Mouse (Mus musculus) midbrain, postnatal 0 days (tissue): ENCODE results near the gene Nt5dc2. TPM values are rescaled to one million over a fixed set of nuclear protein-coding genes. Genes with fewer than 3 reads are reported as not detected.

ENCODE experiments used
- ATAC-seq: fragments of 200-750 bp; cut with Nextera tagmentation; 2 replicates; pipeline ENCODE4 v1.8.0; 2017; ENCODE audit warnings: moderate number of reproducible peaks, mild to moderate bottlenecking, moderate TSS enrichment, moderate library complexity; ENCODE audit not compliant: low FRiP score
- DNase-seq: peaks from one replicate; pipeline ENCODE4 v3.0.0-alpha.2; 2015; ENCODE audit warnings: low spot score
- H3K27ac ChIP-seq: fragments of 300-500 bp; sonication (generic); 2 replicates; pipeline ENCODE4 v1.5.1; 2014; ENCODE audit warnings: low read depth, mild to moderate bottlenecking, low read length, mixed read lengths
- H3K27me3 ChIP-seq: fragments of 300-500 bp; sonication (generic); 2 replicates; pipeline ENCODE4 v1.6.1; 2014; ENCODE audit warnings: low read length, control low read depth, mixed read lengths; ENCODE audit not compliant: insufficient read depth
- H3K36me3 ChIP-seq: fragments of 300-500 bp; sonication (generic); 2 replicates; pipeline ENCODE4 v1.6.1; 2014; ENCODE audit warnings: low read length, control low read depth, mixed read lengths; ENCODE audit not compliant: insufficient read depth
- H3K4me1 ChIP-seq: fragments of 300-500 bp; sonication (generic); 2 replicates; pipeline ENCODE4 v1.6.1; 2014; ENCODE audit warnings: mild to moderate bottlenecking, control low read depth, antibody characterized with exemption, low read length, mixed read lengths; ENCODE audit not compliant: insufficient read depth
- H3K4me2 ChIP-seq: fragments of 300-500 bp; sonication (generic); 2 replicates; pipeline ENCODE4 v1.6.1; 2014; ENCODE audit warnings: low read depth, mild to moderate bottlenecking, low read length, mixed read lengths; ENCODE audit not compliant: poor library complexity, severe bottlenecking
- H3K4me3 ChIP-seq: fragments of 300-500 bp; sonication (generic); 2 replicates; pipeline ENCODE4 v1.5.1; 2014; ENCODE audit warnings: low read depth, mild to moderate bottlenecking, low read length, moderate library complexity
- H3K9ac ChIP-seq: fragments of 300-500 bp; sonication (generic); replicated peaks from 2 replicates; pipeline ENCODE4 v1.6.1; 2014; ENCODE audit warnings: mild to moderate bottlenecking, low read length, moderate library complexity, mixed read lengths; ENCODE audit not compliant: poor library complexity, severe bottlenecking
- H3K9me3 ChIP-seq: fragments of 300-500 bp; sonication (generic); 2 replicates; pipeline ENCODE4 v1.6.1; 2016; ENCODE audit warnings: low read length, control low read depth
- CTCF ChIP-seq: IDR thresholded peaks from 2 replicates; pipeline ENCODE4 v1.5.1; 2016; ENCODE audit warnings: antibody characterized with exemption, mild to moderate bottlenecking
- WGBS: fragments of 180-500 bp; shearing (Covaris S2); extraction: QIAGEN DNeasy Blood & Tissue Kit; methylation state at CpG from one replicate; pipeline ENCODE4 v1.1.7; 2014; 5-methylcytosine and 5-hydroxymethylcytosine counted together
- polyA plus RNA-seq: library from polyadenylated mRNA; unstranded; fragments of >200 nt; fragmentation: Nextera tagmentation; extraction: Ambion mirVana; gene quantifications from 2 replicates; pipeline ENCODE4 v1.2.1, GENCODE M21; 2015
- total RNA-seq: library from RNA; depleted of rRNA; stranded (reverse); fragments of >200 nt; gene quantifications from 2 replicates; pipeline ENCODE4 v1.2.3, GENCODE M21; 2014

The Nt5dc2 gene
- total and polyA plus RNA-seq, 2 experiments from 2014 or later = 132 to 171 TPM

DNA sequence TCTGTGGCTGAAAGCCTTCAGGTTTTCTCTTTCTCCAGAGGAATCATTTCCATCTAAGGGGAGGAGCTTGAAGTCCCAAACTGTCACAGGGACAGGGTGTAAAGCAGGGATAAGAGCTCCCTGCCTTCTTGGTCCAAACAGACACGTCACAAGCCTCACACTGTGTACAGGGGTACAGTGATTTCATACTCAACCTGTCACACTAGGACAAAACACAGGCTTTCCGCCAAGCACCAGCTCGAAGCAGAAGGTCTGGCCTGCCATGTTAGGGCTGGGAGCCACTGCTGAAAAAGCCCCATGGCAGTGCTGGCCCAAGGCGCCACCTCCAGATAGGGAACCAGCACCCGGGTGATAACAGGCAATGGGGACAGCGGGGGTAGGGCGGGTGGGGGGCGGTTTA is 33.2 kb downstream of the Nt5dc2 start:
- no peak for DNase-seq
- Histone ChIP-seq H3K27me3 (no peaks in the 10 kb centered on the region), H3K4me1 (no peaks in the 10 kb centered on the region; the same call in 1 of the 2 replicates), H3K27ac (no peak overlapping the region), H3K9ac (no peak overlapping the region), H3K36me3 (no peaks in the 10 kb centered on the region), H3K9me3 (no peaks in the 10 kb centered on the region), H3K4me3 (no peak overlapping the region), H3K4me2 (no peak overlapping the region)
- TF ChIP-seq CTCF = no peak
- ATAC-seq = no peak
- 84% methylated on average over 8 of the region's 8 CpGs for WGBS

DNA sequence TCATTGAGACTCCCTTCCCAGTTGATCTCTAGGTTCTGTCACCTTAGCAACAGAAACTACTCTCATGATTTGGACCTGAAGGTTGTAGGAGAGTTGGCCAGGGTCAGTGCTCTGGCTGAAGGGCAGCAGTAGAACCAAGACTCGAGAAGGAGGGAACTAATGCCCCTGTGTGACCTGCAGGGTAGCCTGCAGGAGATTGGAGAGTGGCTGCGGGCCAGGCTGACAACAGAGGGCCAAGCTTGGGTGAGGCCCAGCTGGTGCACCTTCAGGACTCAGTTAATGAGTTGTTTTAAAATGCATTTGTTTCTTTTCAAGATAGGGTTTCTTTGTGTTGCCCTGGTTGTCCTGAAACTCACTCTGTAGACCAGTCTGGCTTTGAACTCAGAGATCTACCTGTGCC is 34.2 kb downstream of the Nt5dc2 start:
- ATAC-seq = no peak
- 56% methylated on average over 2 of the region's 2 CpGs for WGBS
- TF ChIP-seq CTCF = no peak

DNA sequence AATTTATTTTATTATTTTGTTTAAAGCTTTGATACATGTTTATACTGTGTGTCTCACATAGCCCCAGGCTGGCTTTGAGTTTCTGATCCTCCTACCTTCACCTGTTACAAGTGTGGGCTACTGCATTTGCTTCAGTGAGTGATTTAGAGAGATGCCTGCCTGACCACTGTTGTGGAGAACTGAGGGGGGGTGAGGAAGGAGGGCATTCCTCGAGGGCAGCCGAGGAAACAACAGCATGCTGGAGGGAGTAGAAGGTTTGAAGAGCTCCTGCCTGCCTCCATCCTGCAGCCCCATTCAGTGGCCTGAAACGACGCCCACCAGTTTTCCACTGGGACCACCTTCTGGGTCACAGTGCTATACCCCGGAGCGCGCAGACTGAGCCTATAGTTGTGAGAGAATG is 34.6 kb downstream of the Nt5dc2 start:
- Histone ChIP-seq H3K9ac (no peak overlapping the region), H3K36me3 (0 out of 2 replicates have a peak, but pooled peaks cover 3% of the 10 kb centered on the region), H3K4me1 (no peaks in the 10 kb centered on the region; the same call in 1 of the 2 replicates), H3K27me3 (no peaks in the 10 kb centered on the region), H3K9me3 (no peaks in the 10 kb centered on the region), H3K27ac (no peak overlapping the region), H3K4me3 (no peak overlapping the region), H3K4me2 (no peak overlapping the region)
- DNase-seq = no peak
- ATAC-seq = no peak
- 49% methylated on average over 7 of the region's 7 CpGs for WGBS
- no peak for TF ChIP-seq CTCF

More for the DNA sequence above, 34.2 kb downstream of the Nt5dc2 start:
- Histone ChIP-seq H3K9me3 (no peaks in the 10 kb centered on the region), H3K27me3 (no peaks in the 10 kb centered on the region), H3K4me3 (no peak overlapping the region), H3K27ac (no peak overlapping the region), H3K4me2 (no peak overlapping the region), H3K4me1 (no peaks in the 10 kb centered on the region; the same call in 1 of the 2 replicates), H3K36me3 (no peaks in the 10 kb centered on the region), H3K9ac (no peak overlapping the region)
- DNase-seq = no peak

DNA sequence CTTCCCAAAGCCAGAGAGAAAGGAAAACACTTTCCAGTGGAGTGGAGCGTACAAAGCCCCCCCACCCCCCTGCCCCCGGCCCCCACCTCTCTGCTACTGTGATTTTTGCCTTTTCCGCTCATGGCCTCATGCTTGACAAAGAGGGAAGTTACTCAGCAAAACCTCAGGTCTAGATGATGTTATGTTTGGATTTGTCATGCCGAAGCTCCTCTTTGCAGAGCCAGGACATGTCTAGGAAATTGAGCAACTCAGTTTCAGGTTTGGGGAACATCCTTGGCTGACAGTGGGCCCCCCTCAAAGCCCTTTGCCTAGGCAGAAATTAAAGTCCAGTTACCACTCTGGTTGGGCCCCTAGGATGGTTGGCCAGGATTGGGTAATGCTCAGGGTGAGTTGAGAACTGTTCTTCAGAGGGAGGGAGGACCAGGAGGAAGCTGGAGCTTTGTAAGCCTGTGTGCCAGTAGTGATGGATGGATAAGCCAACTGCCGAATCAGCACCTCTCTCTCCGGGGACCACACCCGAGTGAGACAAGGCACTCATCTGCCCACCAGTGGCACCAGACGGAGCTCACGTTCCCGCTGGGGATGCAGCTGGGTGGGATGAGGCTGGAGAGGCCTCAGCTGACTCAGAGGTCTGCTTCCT is 35.3 kb downstream of the Nt5dc2 start:
- H3K4me3 ChIP-seq = no peak overlapping the region
- H3K4me2 ChIP-seq = no peak overlapping the region
- no peaks in the 10 kb centered on the region for H3K9me3 ChIP-seq
- H3K36me3 ChIP-seq = peaks cover 8% of the 10 kb centered on the region
- H3K9ac ChIP-seq = no peak overlapping the region
- WGBS = 66% methylated on average over 10 of the region's 10 CpGs
- H3K4me1 ChIP-seq = no peaks in the 10 kb centered on the region; the same call in 1 of the 2 replicates
- no peak for TF ChIP-seq CTCF
- DNase-seq (no peak), ATAC-seq (no peak)
- no peak overlapping the region for H3K27ac ChIP-seq
- no peaks in the 10 kb centered on the region for H3K27me3 ChIP-seq

DNA sequence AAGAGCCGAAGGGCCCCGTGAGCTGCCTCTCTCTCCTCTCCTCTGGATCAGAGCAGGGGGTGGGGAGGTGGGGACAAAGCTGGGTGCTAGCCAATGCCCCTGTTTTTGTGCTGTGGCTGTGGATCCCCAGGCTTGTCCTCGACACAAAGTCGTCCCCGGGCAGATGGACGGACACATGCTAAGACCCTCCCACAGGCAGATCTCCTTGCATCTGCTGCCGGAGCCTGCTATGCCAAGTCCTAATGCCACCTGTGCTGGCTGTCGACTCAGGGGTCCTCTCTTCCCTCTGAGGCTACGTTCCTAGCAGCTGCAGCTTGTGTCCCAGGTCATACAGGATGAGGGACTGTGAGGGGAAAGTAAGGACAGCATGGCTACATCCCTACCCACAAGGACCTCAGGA is 36.0 kb downstream of the Nt5dc2 start:
- TF ChIP-seq CTCF = no peak
- Histone ChIP-seq H3K27ac (no peak overlapping the region), H3K4me2 (no peak overlapping the region), H3K4me1 (no peaks in the 10 kb centered on the region; the same call in 1 of the 2 replicates), H3K4me3 (no peak overlapping the region), H3K36me3 (peaks cover 15% of the 10 kb centered on the region), H3K9me3 (no peaks in the 10 kb centered on the region), H3K9ac (no peak overlapping the region), H3K27me3 (no peaks in the 10 kb centered on the region)
- DNase-seq = no peak
- whole genome bisulfite sequencing = 55% methylated on average over 9 of the region's 9 CpGs
- ATAC-seq = no peak

DNA sequence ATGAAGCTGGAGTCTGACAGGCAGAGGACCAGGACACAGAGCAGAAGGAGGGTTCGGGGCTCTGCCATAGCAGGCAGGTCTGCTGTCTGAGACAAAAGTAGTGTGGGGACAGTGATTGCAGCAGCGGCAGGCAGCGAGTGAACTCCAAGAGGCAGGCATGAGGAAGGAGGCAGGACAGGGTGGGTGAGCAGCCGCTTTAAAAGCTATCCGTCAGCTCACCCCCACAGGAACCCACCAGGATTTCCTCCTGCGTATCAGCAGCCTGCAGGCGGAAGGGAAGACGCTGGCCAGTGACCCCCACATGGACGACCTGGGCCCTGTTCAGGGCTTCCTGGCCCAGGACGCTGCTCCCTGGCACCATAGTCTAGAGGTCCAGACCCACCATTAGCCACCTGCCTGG is 37.6 kb downstream of the Nt5dc2 start, which contains the start of gene Stab1:
Stab1 (minus strand) TSS at position 217 of the 400 bp plus-strand sequence.
- no peak within 1 kb of the TSS for H3K9ac ChIP-seq
- no peak for TF ChIP-seq CTCF
- ATAC-seq (no peak), DNase-seq (no peak)
- H3K27ac ChIP-seq = no peak within 1 kb of the TSS
- H3K4me3 ChIP-seq = no peak within 1 kb of the TSS
- no peak within 1 kb of the TSS for H3K4me2 ChIP-seq
- no peaks in the 10 kb centered on the region for H3K9me3 ChIP-seq
- WGBS = 52% methylated on average over 10 of the region's 10 CpGs
- no peaks in the 10 kb centered on the region; the same call in 1 of the 2 replicates for H3K4me1 ChIP-seq
- no peaks in the 10 kb centered on the region for H3K27me3 ChIP-seq
- H3K36me3 ChIP-seq = peaks cover 31% of the 10 kb centered on the region
